Mouse (Mus musculus) cerebellum, adult 2 months (tissue): ENCODE results near the gene Trub1. TPM values are rescaled to one million over a fixed set of nuclear protein-coding genes. Genes with fewer than 3 reads are reported as not detected.

Source experiments
- DNase-seq, 2 experiments: peaks; one replicate each; pipeline ENCODE4 v3.0.0; 2021
- H3K27ac ChIP-seq: fragments of 200-500 bp; 2 replicates; pipeline ENCODE4 v1.5.1; 2012; ENCODE audit warnings: low read length, control low read depth, inconsistent platforms; ENCODE audit not compliant: insufficient read depth
- H3K27me3 ChIP-seq: fragments of 200-500 bp; 2 replicates; pipeline ENCODE4 v1.6.1; 2012; ENCODE audit warnings: inconsistent platforms, mild to moderate bottlenecking, low read length, moderate library complexity; ENCODE audit not compliant: control insufficient read depth, insufficient read depth
- H3K4me1 ChIP-seq: fragments of 200-500 bp; 2 replicates; pipeline ENCODE4 v1.6.1; 2011; ENCODE audit warnings: low read length; ENCODE audit not compliant: control insufficient read depth, insufficient read depth
- H3K4me3 ChIP-seq: fragments of 200-500 bp; replicated peaks from 2 replicates; pipeline ENCODE3; 2011; ENCODE audit warnings: mild to moderate bottlenecking, low read depth, low read length, control low read depth; ENCODE audit not compliant: insufficient read depth
- CTCF ChIP-seq: fragments of 200-500 bp; IDR thresholded peaks from 2 replicates; pipeline ENCODE4 v1.5.1; 2011; ENCODE audit warnings: low read depth, mild to moderate bottlenecking, control low read depth, low read length, moderate library complexity, borderline replicate concordance; ENCODE audit not compliant: insufficient read depth
- POLR2A ChIP-seq: fragments of 200-500 bp; IDR thresholded peaks from 2 replicates; pipeline ENCODE4 v1.6.1; 2011; ENCODE audit warnings: low read length, control low read depth, borderline replicate concordance; ENCODE audit not compliant: insufficient read depth
- WGBS: fragments of 180-500 bp; shearing (Covaris S2); methylation state at CpG from one replicate; pipeline ENCODE4 v1.1.7; 2018; 5-methylcytosine and 5-hydroxymethylcytosine counted together
- polyA plus RNA-seq: library from polyadenylated mRNA; depleted of rRNA; stranded (reverse); fragments of >200 nt; gene quantifications from 2 replicates; pipeline ENCODE4 v1.2.3, GENCODE M21; 2012

Gene Trub1
- polyA plus RNA-seq, 1 experiment, result 17.8 TPM

- H3K4me1 ChIP-seq, result no peaks in the 10 kb centered on the region
- no peak overlapping the region for H3K27ac ChIP-seq
- H3K4me3 ChIP-seq, result no peak overlapping the region
- TF ChIP-seq CTCF, result no peak
- no peak for TF ChIP-seq POLR2A
- DNase-seq, result no peak
- 82% methylated on average over 15 of the region's 15 CpGs for WGBS
- H3K27me3 ChIP-seq, result no peaks in the 10 kb centered on the region
Measured at GRCm38 (mm10) chr19:57472169-57472568, 19.5 kb downstream of the Trub1 start.

- no peaks in the 10 kb centered on the region for H3K27me3 ChIP-seq
- 74% methylated on average over 16 of the region's 16 CpGs for WGBS
- no peak for DNase-seq
Measured at GRCm38 (mm10) chr19:57473301-57473700, 20.6 kb downstream of the Trub1 start.

GRCm38 (mm10) chr19:57475298-57475697 lies 22.6 kb downstream of the Trub1 start:
- no peak for DNase-seq
- WGBS, result 89% methylated on average over 4 of the region's 4 CpGs
- H3K4me1 ChIP-seq, result no peaks in the 10 kb centered on the region

More at GRCm38 (mm10) chr19:57473301-57473700, 20.6 kb downstream of the Trub1 start:
- no peak overlapping the region for H3K27ac ChIP-seq
- H3K4me3 ChIP-seq, result no peak overlapping the region
- no peaks in the 10 kb centered on the region for H3K4me1 ChIP-seq
- TF ChIP-seq POLR2A, result no peak
- no peak for TF ChIP-seq CTCF

GRCm38 (mm10) chr19:57477310-57477709 lies 24.6 kb downstream of the Trub1 start:
- no peak overlapping the region for H3K4me3 ChIP-seq
- H3K27me3 ChIP-seq, result no peaks in the 10 kb centered on the region
- no peak overlapping the region for H3K27ac ChIP-seq
- no peak for DNase-seq
- 81% methylated on average over 8 of the region's 8 CpGs for WGBS
- TF ChIP-seq POLR2A, result no peak
- no peak for TF ChIP-seq CTCF
- no peaks in the 10 kb centered on the region for H3K4me1 ChIP-seq

More at GRCm38 (mm10) chr19:57475298-57475697, 22.6 kb downstream of the Trub1 start:
- Histone ChIP-seq H3K27me3 (no peaks in the 10 kb centered on the region), H3K4me3 (no peak overlapping the region), H3K27ac (no peak overlapping the region)
- TF ChIP-seq POLR2A (no peak), CTCF (no peak)

- 89% methylated on average over 11 of the region's 11 CpGs for WGBS
- DNase-seq, result no peak
- Histone ChIP-seq H3K4me3 (no peak overlapping the region), H3K27me3 (no peaks in the 10 kb centered on the region), H3K27ac (no peak overlapping the region), H3K4me1 (no peaks in the 10 kb centered on the region)
- TF ChIP-seq POLR2A (no peak), CTCF (no peak)
Measured at GRCm38 (mm10) chr19:57478056-57478455, 25.3 kb downstream of the Trub1 start.

- WGBS, result 90% methylated on average over 8 of the region's 8 CpGs
- Histone ChIP-seq H3K4me3 (no peak overlapping the region), H3K27ac (no peak overlapping the region), H3K4me1 (no peaks in the 10 kb centered on the region), H3K27me3 (no peaks in the 10 kb centered on the region)
- TF ChIP-seq CTCF, result no peak
- TF ChIP-seq POLR2A, result no peak
- DNase-seq, result no peak
Measured at GRCm38 (mm10) chr19:57479886-57480655, 27.4 kb downstream of the Trub1 start.

- DNase-seq, result no peak
- Histone ChIP-seq H3K27ac (no peak overlapping the region), H3K27me3 (no peaks in the 10 kb centered on the region), H3K4me3 (no peak overlapping the region), H3K4me1 (no peaks in the 10 kb centered on the region)
- TF ChIP-seq POLR2A (no peak), CTCF (no peak)
- WGBS, result 93% methylated on average over 6 of the region's 6 CpGs
Measured at GRCm38 (mm10) chr19:57481743-57482259, 29.1 kb downstream of the Trub1 start.

- H3K4me3 ChIP-seq, result no peak overlapping the region
- no peak overlapping the region for H3K27ac ChIP-seq
- DNase-seq, result peak; percentile 38 to 58
- WGBS, result 59% methylated on average over 8 of the region's 8 CpGs
- H3K27me3 ChIP-seq, result no peaks in the 10 kb centered on the region
- no peaks in the 10 kb centered on the region for H3K4me1 ChIP-seq
- no peak for TF ChIP-seq POLR2A
- TF ChIP-seq CTCF, result peak; percentile 75
Measured at GRCm38 (mm10) chr19:57482815-57483214, 30.1 kb downstream of the Trub1 start.
